Comparison of ENCODE assay signal across 41 mouse cellular contexts in genomic region chr1:92432791-92433190, GRCm38 (mm10). TPM values are rescaled to one million over a fixed set of nuclear protein-coding genes. Genes with fewer than 3 reads are reported as not detected.
"Had no signal": no experiment of that assay in that cellular context is flagged by ENCODE, and none has a peak within 500 bp of the region (broad histone marks: within the 10 kb centered on the region; RNA-seq: fewer than 3 reads in every experiment).

No protein-coding gene starts in this region.

- DNase-seq: gastrocnemius, adult 2 months; gastrocnemius, postnatal 10 days; gastrocnemius, postnatal 25 days; heart, adult 2 months; heart, postnatal 14 days; heart, postnatal 4 days; kidney, adult 2 months; kidney, adult 9 months; kidney, postnatal 14 days; kidney, postnatal 36 days; layer of hippocampus, adult 9-11 months; layer of hippocampus, postnatal 36 days; liver; liver, embryonic 13.5 days had no signal

- H3K27ac ChIP-seq: gastrocnemius, adult 2 months; heart, adult 2 months; heart, embryonic 13.5 days; heart, embryonic 15.5 days; hindbrain, embryonic 13.5 days; hindbrain, embryonic 15.5 days; intestine, embryonic 15.5 days; kidney, embryonic 15.5 days; kidney, postnatal 0 days; limb, embryonic 10.5 days; limb, embryonic 12.5 days; liver, embryonic 13.5 days; liver, embryonic 15.5 days had no signal

- H3K27me3 ChIP-seq: heart, embryonic 15.5 days; hindbrain, embryonic 13.5 days; hindbrain, embryonic 15.5 days; intestine, embryonic 15.5 days; kidney, embryonic 15.5 days; limb, embryonic 12.5 days; liver, embryonic 13.5 days; liver, embryonic 15.5 days had no signal

- ATAC-seq: inflammation-experienced regulatory T-cells, adult 6 months; intestine, embryonic 15.5 days; intestine, postnatal 0 days had no signal

- H3K36me3 ChIP-seq: heart, embryonic 13.5 days; heart, embryonic 15.5 days; hindbrain, embryonic 13.5 days; hindbrain, embryonic 15.5 days; intestine, embryonic 15.5 days; limb, embryonic 12.5 days; liver, embryonic 15.5 days had no signal

- H3K4me3 ChIP-seq: gastrocnemius, adult 2 months; heart, adult 2 months; heart, embryonic 13.5 days; heart, embryonic 15.5 days; hindbrain, embryonic 13.5 days; hindbrain, embryonic 15.5 days; intestine, embryonic 15.5 days; kidney, embryonic 15.5 days; limb, embryonic 10.5 days; limb, embryonic 12.5 days; liver, embryonic 13.5 days; liver, embryonic 15.5 days had no signal

- H3K9me3 ChIP-seq: heart, embryonic 13.5 days; heart, embryonic 15.5 days; hindbrain, embryonic 13.5 days; hindbrain, embryonic 15.5 days; intestine, embryonic 15.5 days; kidney, embryonic 15.5 days; limb, embryonic 10.5 days; limb, embryonic 12.5 days; liver, embryonic 13.5 days; liver, embryonic 15.5 days had no signal

- H3K4me1 ChIP-seq: liver, embryonic 15.5 days had no signal

- H3K4me2 ChIP-seq: heart, embryonic 11.5 days; heart, embryonic 13.5 days; heart, embryonic 15.5 days; hindbrain, embryonic 13.5 days; hindbrain, embryonic 15.5 days; intestine, embryonic 15.5 days; kidney, embryonic 15.5 days; limb, embryonic 12.5 days; liver, embryonic 11.5 days; liver, embryonic 13.5 days; liver, embryonic 15.5 days had no signal

- H3K9ac ChIP-seq: heart, embryonic 13.5 days; heart, embryonic 15.5 days; hindbrain, embryonic 13.5 days; hindbrain, embryonic 15.5 days; intestine, embryonic 15.5 days; kidney, embryonic 15.5 days; limb, embryonic 12.5 days; liver, embryonic 13.5 days; liver, embryonic 15.5 days had no signal

RNA-seq across cellular contexts. Expression of gene Olfr1416, which starts 52.1 kb away (rescaled TPM):
- total RNA-seq: gastrocnemius, adult 2 months; gastrocnemius, postnatal 10 days; gastrocnemius, postnatal 25 days; gastrocnemius, postnatal 4 days; granulocyte monocyte progenitor cell, adult 5-6 weeks; heart, adult 2 months; heart, postnatal 14 days; heart, postnatal 4 days; layer of hippocampus, adult 18-20 months; layer of hippocampus, adult 8-10 months; layer of hippocampus, postnatal 14 days; layer of hippocampus, postnatal 36 days; left cerebral cortex, adult 18-20 months; left cerebral cortex, adult 8-10 months; left cerebral cortex, postnatal 10 days; left cerebral cortex, postnatal 36 days had no signal
- polyA plus RNA-seq: heart, adult 2 months; heart, embryonic 11.5 days; heart, embryonic 13.5 days; heart, embryonic 15.5 days; heart, postnatal 0 days; hindbrain, embryonic 11.5 days; hindbrain, embryonic 13.5 days; hindbrain, embryonic 15.5 days; inflammation-experienced regulatory T-cells, adult 6 months; intestine, embryonic 15.5 days; intestine, postnatal 0 days; kidney, adult 2 months; kidney, embryonic 15.5 days; kidney, postnatal 0 days; large intestine, adult 2 months; limb, embryonic 10.5 days; limb, embryonic 12.5 days; limb, embryonic 14.5 days; liver, embryonic 11.5 days; liver, embryonic 13.5 days; liver, embryonic 15.5 days had no signal
